Mouse (Mus musculus): ENCODE measurements at regions not wholly inside any gene's neighbourhood (a gene's known extent, or its start where the extent isn't known, plus 50 kb on each side); places are given as distances from the start of the nearest gene placed in this dataset.

- H3K36me3 ChIP-seq (ENCODE audit: insufficient read depth, low read length), result no peaks in the 10 kb centered on the region
- H3K27ac ChIP-seq, result peak overlapping the region; percentile 49
- no peak for TF ChIP-seq CTCF (IDR thresholded peaks at IDR 0.05; ENCODE audit: low read depth)
- DNase-seq (ENCODE audit: low spot score) (peak; percentile 39), ATAC-seq (no peak)
- H3K27me3 ChIP-seq (ENCODE audit: insufficient read depth, low read length), result no peaks in the 10 kb centered on the region
- H3K4me1 ChIP-seq (ENCODE audit: insufficient read depth, low read length), result peaks cover 4% of the 10 kb centered on the region; the same call in 1 of the 2 replicates
- WGBS, result 34% methylated on average over 6 of the region's 6 CpGs
- H3K4me3 ChIP-seq (ENCODE audit: low read length), result no peak overlapping the region
- no peaks in the 10 kb centered on the region for H3K9me3 ChIP-seq (ENCODE audit: low read length)
- H3K9ac ChIP-seq (replicated peaks; ENCODE audit: low read length), result no peak overlapping the region
- no peak overlapping the region for H3K4me2 ChIP-seq (ENCODE audit: low read depth, low read length)
These were observed 104.2 kb downstream of the E030025P04Rik start for GRCm38 (mm10) chr11:109039792-109040518.

GRCm38 (mm10) chr11:109039060-109039791, 104.9 kb downstream of the E030025P04Rik start:
- no peak for TF ChIP-seq CTCF (IDR thresholded peaks at IDR 0.05; ENCODE audit: low read depth)
- DNase-seq (ENCODE audit: low spot score) (no peak), ATAC-seq (no peak)
- peak overlapping the region; percentile 49 for H3K27ac ChIP-seq
- no peak overlapping the region for H3K4me3 ChIP-seq (ENCODE audit: low read length)
- no peaks in the 10 kb centered on the region for H3K27me3 ChIP-seq (ENCODE audit: insufficient read depth, low read length)
- H3K4me1 ChIP-seq (ENCODE audit: insufficient read depth, low read length), result peaks cover 4% of the 10 kb centered on the region; the same call in 1 of the 2 replicates
- H3K9me3 ChIP-seq (ENCODE audit: low read length), result no peaks in the 10 kb centered on the region
- 53% methylated on average over 10 of the region's 10 CpGs for WGBS
- no peak overlapping the region for H3K9ac ChIP-seq (replicated peaks; ENCODE audit: low read length)
- no peak overlapping the region for H3K4me2 ChIP-seq (ENCODE audit: low read depth, low read length)
- no peaks in the 10 kb centered on the region for H3K36me3 ChIP-seq (ENCODE audit: insufficient read depth, low read length)

GRCm38 (mm10) chr11:109038136-109038535, 106.0 kb downstream of the E030025P04Rik start:
- ATAC-seq (no peak), DNase-seq (ENCODE audit: low spot score) (no peak)
- H3K27ac ChIP-seq, result no peak overlapping the region
- 89% methylated on average over 7 of the region's 7 CpGs for WGBS
- H3K9me3 ChIP-seq (ENCODE audit: low read length), result no peaks in the 10 kb centered on the region
- no peaks in the 10 kb centered on the region for H3K36me3 ChIP-seq (ENCODE audit: insufficient read depth, low read length)
- peaks cover 7% of the 10 kb centered on the region; the same call in 1 of the 2 replicates for H3K4me1 ChIP-seq (ENCODE audit: insufficient read depth, low read length)
- no peaks in the 10 kb centered on the region for H3K27me3 ChIP-seq (ENCODE audit: insufficient read depth, low read length)
- no peak for TF ChIP-seq CTCF (IDR thresholded peaks at IDR 0.05; ENCODE audit: low read depth)
- H3K4me3 ChIP-seq (ENCODE audit: low read length), result no peak overlapping the region
- no peak overlapping the region for H3K4me2 ChIP-seq (ENCODE audit: low read depth, low read length)
- no peak overlapping the region for H3K9ac ChIP-seq (replicated peaks; ENCODE audit: low read length)

GRCm38 (mm10) chr11:109034596-109034995, 109.6 kb downstream of the E030025P04Rik start:
- no peak for TF ChIP-seq CTCF (IDR thresholded peaks at IDR 0.05; ENCODE audit: low read depth)
- H3K4me1 ChIP-seq (ENCODE audit: insufficient read depth, low read length), result peaks cover 3% of the 10 kb centered on the region; the same call in 1 of the 2 replicates
- H3K9me3 ChIP-seq (ENCODE audit: low read length), result no peaks in the 10 kb centered on the region
- no peaks in the 10 kb centered on the region for H3K36me3 ChIP-seq (ENCODE audit: insufficient read depth, low read length)
- 74% methylated on average over 1 of the region's 1 CpGs for WGBS
- H3K4me3 ChIP-seq (ENCODE audit: low read length), result no peak overlapping the region
- no peak for ATAC-seq
- H3K9ac ChIP-seq (replicated peaks; ENCODE audit: low read length), result no peak overlapping the region
- no peak for DNase-seq (ENCODE audit: low spot score)
- H3K27me3 ChIP-seq (ENCODE audit: insufficient read depth, low read length), result no peaks in the 10 kb centered on the region
- no peak overlapping the region for H3K4me2 ChIP-seq (ENCODE audit: low read depth, low read length)
- no peak overlapping the region for H3K27ac ChIP-seq

- H3K27me3 ChIP-seq (ENCODE audit: insufficient read depth, low read length), result no peaks in the 10 kb centered on the region
- ATAC-seq (no peak), DNase-seq (ENCODE audit: low spot score) (peak; percentile 47)
- WGBS, result 34% methylated on average over 4 of the region's 4 CpGs
- H3K9me3 ChIP-seq (ENCODE audit: low read length), result no peaks in the 10 kb centered on the region
- no peak overlapping the region for H3K27ac ChIP-seq
- no peak for TF ChIP-seq CTCF (IDR thresholded peaks at IDR 0.05; ENCODE audit: low read depth)
- H3K4me1 ChIP-seq (ENCODE audit: insufficient read depth, low read length), result peaks cover 3% of the 10 kb centered on the region; the same call in 1 of the 2 replicates
- H3K4me3 ChIP-seq (ENCODE audit: low read length), result no peak overlapping the region
- H3K9ac ChIP-seq (replicated peaks; ENCODE audit: low read length), result no peak overlapping the region
- H3K36me3 ChIP-seq (ENCODE audit: insufficient read depth, low read length), result no peaks in the 10 kb centered on the region
- H3K4me2 ChIP-seq (ENCODE audit: low read depth, low read length), result no peak overlapping the region
These were observed 110.1 kb downstream of the E030025P04Rik start for GRCm38 (mm10) chr11:109034072-109034471.

GRCm38 (mm10) chr11:109032729-109033128, 111.4 kb downstream of the E030025P04Rik start:
- Histone ChIP-seq H3K4me3 (ENCODE audit: low read length) (no peak overlapping the region), H3K36me3 (ENCODE audit: insufficient read depth, low read length) (no peaks in the 10 kb centered on the region), H3K9ac (replicated peaks; ENCODE audit: low read length) (no peak overlapping the region), H3K9me3 (ENCODE audit: low read length) (no peaks in the 10 kb centered on the region), H3K4me2 (ENCODE audit: low read depth, low read length) (no peak overlapping the region), H3K27ac (peak overlapping the region; percentile 54; the same call in 1 of the 2 replicates), H3K27me3 (ENCODE audit: insufficient read depth, low read length) (no peaks in the 10 kb centered on the region), H3K4me1 (ENCODE audit: insufficient read depth, low read length) (peaks cover 3% of the 10 kb centered on the region; the same call in 1 of the 2 replicates)
- DNase-seq (ENCODE audit: low spot score), result peak; percentile 87
- no peak for TF ChIP-seq CTCF (IDR thresholded peaks at IDR 0.05; ENCODE audit: low read depth)
- WGBS, result 19% methylated on average over 6 of the region's 6 CpGs
- peak; percentile 87 for ATAC-seq

All from hindbrain, postnatal 0 days (tissue).